Mouse (Mus musculus) layer of hippocampus, postnatal 25 days (tissue): ENCODE results near the gene Arpc4. TPM values are rescaled to one million over a fixed set of nuclear protein-coding genes. Genes with fewer than 3 reads are reported as not detected.

Source experiments
- DNase-seq, 2 experiments: peaks; one replicate each; pipeline ENCODE4 v3.0.0; 2022; ENCODE audit warnings: mixed read lengths in 2 of 2, low spot score in 1 of 2; ENCODE audit errors: extremely low spot score in 1 of 2
- total RNA-seq, 2 experiments: library from RNA; stranded (reverse); gene quantifications; 2 replicates each; pipeline ENCODE4 v1.2.3; 2021

Arpc4 gene
- total RNA-seq, 2 experiments from 2014 or later: 320 to 364 TPM

GRCm38 (mm10) chr6:113362241-113362640 is 15.7 kb upstream of the Arpc4 start:
- no peak for DNase-seq

DNA sequence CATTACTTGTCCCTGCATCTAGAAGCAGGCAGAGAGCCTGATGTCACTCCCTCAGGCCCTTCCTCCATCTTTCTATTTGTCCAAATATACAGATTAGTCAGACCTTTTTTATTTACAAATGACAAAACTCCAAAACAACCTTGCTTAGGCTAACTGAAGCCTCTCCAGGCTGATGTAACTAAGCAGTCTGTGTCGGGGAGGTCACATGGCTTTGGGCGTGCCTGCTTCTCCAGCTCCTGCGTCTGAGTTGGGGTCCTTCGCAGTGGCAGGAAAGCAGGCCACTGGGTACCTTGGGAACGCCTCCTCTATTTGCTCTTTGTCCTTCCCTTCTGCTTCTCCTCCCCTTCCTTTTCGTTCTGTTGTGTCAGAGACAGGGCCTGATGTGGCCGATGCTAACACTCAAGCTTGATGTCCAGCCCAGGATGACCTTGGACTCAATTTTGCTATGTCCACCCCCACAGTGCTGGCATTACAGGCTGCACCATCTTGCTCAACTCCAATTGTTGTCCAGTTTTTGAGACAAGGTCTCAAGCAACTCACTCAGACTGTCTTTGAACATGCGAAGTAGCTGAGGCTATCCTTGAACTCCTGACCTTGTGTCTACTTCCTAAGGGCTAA is 13.3 kb upstream of the Arpc4 start:
- no peak for DNase-seq

GRCm38 (mm10) chr6:113366639-113367038 is 11.3 kb upstream of the Arpc4 start:
- no peak for DNase-seq

- no peak for DNase-seq
Observed at GRCm38 (mm10) chr6:113367574-113367973, 10.3 kb upstream of the Arpc4 start.

DNA sequence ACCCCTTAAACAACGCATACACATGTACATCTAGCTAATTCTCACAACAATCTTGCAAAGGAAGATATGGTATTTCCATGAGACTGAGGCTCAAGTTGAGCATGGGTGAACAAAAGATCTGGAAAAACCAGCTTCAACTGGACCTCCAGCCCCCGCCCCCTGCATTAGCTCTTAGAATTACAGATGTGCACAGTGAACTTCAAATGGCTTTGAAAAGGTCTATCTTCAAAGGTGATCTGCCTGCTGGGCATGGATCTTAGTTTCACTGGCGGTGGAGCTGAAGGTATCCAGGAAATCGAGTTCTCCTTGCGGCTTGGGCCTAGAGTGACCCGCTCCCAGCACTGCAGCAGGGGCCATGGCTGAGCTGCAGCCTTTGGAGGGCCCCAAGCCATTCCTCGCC is 9.8 kb upstream of the Arpc4 start:
- no peak for DNase-seq

DNA sequence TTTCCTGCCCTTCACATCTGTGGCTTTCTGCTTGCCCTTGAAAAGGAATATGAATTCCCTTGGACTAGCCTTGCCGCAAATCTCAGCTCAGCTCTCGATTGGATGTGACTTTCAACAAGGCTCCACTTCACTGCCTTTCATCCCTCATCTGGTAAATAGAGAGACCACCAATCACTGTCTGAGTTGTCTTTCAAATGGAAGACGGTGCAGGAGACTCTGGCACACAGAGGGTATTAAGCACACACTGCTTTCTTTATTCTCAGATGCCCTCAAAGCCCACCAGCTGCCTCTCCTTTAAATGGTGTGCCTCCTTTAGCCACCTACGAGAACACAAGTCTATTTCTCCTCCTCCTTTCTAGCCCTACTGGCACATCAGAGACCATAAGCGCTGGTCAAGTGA is 9.3 kb upstream of the Arpc4 start:
- no peak for DNase-seq

DNA sequence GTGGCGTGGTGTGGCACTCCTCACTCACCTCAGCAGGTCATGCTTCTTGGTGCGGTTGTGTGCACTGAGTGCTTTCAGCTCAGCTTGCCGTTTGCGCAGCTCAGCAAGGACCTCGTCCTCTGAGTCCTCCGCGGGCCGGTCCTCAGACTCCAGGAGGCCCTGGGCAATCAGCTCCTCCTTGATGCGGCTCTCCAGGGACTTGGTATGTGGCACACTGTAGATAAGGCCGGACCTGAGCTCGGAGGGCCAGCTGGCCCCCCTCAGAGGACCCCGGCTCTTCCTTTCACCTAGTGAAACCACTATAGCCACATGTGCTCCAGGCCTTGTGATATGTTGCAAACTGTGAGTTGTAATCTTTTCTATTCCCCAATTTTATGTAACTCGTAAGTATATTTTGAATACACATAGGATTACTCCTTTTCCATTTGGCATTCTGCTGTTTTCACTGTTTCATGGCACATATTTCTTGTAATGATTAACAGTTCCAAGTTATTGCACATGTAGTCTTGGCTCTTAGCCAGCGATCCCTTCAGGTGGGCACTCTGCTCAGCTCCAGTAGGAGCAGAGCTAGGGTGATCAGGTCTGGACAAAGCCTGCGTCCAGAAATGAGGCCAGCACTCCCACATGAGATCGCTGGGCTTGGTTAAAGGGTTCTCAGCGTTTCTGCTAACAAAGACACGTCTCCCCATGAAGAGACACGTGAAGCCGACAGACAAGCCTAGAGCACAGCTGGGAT is 7.6 kb upstream of the Arpc4 start:
- DNase-seq: no peak

- no peak for DNase-seq
Observed at GRCm38 (mm10) chr6:113373491-113373890, 4.4 kb upstream of the Arpc4 start.

DNA sequence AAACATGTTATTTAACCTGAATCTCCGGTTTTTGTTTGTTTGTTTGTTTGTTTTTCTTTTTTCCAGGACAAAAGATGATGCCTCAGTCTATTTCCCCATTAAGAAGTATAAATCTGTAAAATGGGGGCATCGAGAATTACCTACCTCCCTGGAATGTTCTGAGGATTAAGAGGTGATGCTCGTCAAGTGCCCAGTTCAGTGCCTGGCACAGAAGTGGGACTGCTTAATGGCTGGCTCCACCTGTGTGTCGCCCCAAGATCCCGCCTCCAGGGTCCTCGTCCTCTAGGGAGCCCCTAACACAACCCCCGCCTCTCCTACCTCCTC is 781 bp upstream of the Arpc4 start:
- no peak for DNase-seq

DNA sequence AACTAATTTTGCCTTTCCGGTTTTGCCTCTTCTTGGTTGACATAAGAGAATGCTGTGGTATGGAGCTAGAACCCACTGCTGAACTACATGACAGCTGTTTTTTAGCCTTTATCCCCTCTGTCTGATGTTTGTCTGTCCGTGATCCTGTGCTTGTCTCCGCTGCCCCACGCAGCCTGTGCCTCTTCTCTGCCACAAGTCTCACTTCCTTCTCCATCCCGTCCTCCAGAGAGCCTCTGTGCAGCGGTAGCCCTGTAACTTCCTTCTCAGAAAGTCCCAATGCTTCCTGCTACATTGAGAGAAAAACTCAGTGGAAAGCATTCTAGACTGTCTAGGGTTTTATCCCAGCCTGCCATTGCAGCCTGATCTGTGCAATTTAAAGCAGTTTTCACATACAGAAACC is 1.3 kb downstream of the Arpc4 start:
- no peak for DNase-seq

DNA sequence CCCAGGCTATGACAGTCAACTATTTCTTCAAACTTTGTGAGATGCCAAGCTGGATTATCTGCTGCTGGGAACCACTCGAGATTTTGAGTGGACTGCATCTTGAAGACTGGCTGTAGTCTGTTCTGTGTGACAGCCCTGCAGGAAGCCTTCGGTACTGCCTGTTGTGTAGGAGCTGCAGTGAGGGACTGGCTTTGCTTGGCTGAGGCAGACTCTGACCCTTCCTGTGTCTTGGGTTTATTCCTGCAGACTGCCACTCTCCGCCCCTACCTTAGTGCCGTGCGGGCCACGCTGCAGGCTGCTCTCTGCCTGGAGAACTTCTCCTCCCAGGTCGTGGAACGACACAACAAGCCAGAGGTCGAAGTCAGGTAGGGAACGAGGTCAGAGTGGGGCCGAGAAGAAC is 2.6 kb downstream of the Arpc4 start:
- no peak for DNase-seq

DNA sequence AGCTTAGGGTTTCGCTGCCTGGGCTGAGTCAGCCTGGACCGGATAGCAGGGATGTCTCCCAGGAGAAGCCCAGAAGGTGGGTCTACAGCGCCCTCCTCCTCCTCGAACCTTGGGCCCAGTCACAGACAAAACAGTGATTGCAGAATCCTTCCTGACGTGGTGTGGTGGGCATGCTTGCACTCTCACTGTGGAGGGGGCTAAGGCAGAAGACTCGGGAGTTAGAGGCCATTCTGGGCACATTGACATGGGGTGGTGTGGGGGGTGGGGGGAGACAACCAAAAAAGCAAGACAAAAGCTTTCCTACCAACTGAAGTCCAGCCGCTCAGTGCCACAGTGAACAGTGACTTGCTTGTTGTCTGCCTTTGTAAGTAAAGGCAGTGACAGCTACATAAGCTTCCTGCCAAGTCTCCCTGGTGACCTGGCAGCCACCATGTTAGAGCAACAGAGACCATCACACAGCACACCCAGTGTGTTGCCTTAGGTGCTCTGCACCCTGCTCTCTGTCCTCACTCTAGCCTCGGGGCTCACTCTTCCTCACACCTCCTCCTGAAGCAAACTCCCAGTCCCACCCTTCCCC is 6.5 kb downstream of the Arpc4 start:
- DNase-seq: no peak

DNA sequence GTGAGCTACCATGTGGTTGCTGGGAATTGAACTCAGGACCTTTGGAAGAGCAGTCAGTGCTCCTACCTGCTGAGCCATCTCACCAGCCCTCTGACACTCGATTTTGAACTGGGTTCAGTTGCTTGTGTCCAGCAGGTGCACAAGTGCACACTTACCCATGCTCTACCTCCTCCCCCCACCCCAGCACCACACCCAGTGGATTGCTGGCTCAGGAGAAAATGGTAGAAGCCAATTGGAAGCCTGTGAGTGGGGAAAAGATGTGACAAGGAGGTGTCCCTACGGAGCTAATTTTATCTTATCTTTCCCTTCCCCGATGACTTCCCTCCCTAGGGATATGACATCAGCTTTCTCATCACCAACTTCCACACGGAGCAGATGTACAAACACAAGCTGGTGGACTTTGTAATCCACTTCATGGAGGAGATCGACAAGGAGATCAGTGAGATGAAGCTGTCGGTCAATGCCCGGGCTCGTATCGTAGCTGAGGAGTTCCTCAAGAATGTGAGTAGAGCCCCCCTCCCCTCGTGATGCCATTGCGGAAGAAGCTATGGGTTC is 7.3 kb downstream of the Arpc4 start:
- DNase-seq: no peak

DNA sequence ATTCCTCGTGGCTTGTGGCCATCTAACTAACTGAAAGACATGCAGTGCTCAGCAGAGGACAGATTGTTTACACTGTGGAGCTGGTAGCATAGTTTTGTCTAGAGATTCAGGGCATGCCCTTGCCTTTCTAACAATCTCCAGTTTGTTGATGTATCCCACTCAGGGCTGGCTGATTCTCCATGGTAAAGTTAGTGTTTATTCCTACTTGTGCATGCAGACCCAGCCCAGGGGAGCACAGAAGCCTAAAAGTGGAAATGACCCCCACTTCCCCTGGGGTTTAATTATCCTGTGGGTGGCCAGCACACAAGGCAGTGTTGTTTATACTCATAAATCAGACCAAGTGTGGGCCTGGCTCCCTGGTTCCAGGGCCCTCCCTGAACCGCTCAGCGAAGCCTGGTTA is 8.1 kb downstream of the Arpc4 start:
- DNase-seq: no peak

GRCm38 (mm10) chr6:113388960-113389359 is 11.0 kb downstream of the Arpc4 start, which contains the start of gene Ttll3:
TSS of gene Ttll3 (plus strand) at chr6:113389260.
- no peak for DNase-seq

DNA sequence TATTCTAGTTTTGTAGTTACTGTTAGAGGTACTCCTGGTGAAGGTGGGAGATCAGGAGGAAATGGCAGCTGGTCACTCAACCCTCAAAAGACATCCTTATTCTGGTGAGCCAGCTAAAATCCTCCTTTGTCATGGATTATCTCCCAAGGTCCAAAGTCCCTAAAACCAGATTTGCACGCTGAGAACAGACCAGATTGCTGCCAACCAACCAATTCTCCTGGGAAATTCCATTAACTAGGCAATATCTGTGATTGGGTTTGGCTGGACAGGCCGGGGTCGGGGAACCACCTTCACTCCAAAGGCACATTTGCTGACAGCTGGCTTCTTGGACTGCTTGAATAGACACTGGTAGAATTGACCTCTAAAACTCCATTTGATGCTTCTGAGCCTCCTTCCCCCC is 12.8 kb downstream of the Arpc4 start:
- DNase-seq: no peak

- no peak for DNase-seq
Observed at GRCm38 (mm10) chr6:113392015-113392386, 14.1 kb downstream of the Arpc4 start.

DNA sequence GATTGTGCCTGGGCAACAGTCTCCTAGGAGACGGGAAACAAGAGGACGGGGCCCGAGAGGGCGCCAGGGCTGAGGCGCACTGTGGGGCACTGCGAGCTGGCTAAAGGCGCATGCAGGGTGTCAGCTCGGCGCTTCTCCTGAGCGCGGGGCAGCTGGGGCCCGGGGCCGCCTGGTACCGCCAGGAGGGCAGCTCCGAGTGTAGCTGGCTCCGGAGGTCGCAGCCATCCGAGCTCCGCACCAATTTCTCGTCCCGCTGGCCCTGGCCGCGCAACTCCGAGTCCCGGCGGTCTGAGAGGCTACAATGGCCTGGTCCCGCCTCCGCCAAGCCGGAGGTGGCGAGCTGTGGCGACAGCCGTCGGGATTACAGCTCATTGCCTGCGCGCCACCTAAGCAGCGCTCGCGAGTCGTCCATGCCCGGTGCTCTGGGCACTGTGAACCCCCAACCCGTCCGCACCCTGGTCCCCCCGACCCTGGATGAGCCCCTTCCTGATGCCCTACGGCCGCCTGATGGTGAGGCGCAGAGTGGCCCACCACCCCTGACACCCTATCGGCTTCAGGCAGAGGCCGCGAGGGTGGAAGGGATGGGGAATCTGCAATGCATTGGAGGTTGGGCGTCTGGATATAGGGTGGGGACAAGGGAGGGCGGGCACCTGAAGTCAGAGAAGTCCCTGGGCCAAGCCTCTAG is 14.6 kb downstream of the Arpc4 start:
- peak; percentile 47 to 62 for DNase-seq

DNA sequence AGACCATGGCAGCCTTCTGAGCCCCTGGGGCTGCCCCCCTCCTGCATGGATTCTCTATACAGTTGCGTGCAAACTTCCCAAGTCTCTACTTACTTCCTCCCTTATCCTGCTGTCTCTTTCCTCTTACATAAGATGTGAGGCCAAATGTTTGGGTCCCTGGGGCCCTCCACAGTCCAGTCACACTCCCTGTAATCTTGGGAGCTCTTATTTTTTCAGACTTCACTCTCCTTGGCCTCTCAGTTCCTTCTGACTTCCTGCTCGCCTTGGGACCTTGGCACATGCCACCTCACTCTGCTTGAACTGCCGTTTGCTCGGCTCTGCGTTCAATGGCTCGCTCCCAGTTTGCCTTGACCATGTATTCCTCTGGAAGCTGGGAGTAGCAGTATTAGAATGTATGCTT is 16.0 kb downstream of the Arpc4 start:
- DNase-seq: no peak

DNA sequence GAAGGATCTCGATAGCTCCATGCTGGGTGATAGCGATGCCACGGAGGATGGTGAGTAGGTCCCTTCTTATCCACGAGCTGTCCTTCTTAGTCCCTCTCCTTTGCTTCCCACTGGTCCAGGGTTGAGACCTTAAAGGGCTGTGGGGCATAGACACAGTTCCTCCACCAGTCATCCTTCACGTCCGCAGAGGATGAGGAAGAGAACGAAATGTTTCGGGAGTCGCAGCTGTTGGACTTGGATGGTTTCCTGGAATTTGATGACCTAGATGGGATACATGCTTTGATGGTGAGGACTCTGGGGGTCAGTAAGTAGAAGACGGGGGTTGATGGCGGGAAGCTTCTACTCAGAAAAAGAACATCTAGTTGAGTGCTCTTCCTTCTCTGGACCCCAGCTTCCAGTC is 16.9 kb downstream of the Arpc4 start:
- DNase-seq: no peak

- DNase-seq: no peak
Observed at GRCm38 (mm10) chr6:113395501-113395900, 17.6 kb downstream of the Arpc4 start.
